Mouse (Mus musculus): ENCODE measurements around the gene Olfr996. TPM values are rescaled to one million over a fixed set of nuclear protein-coding genes. Genes with fewer than 3 reads are reported as not detected.

Olfr996 gene
- polyA plus RNA-seq, 1 experiment from 2014 or later: not detected

Other genes with a start within 250 kb of the Olfr996 start
- gene Olfr987, start 239.9 kb upstream of the Olfr996 start, polyA plus RNA-seq (2014; fragmentation: Nextera tagmentation; extraction: Ambion mirVana): not detected in 2 replicates
- not detected in 2 replicates for gene Olfr988, start 216.0 kb upstream of the Olfr996 start, polyA plus RNA-seq (2014; fragmentation: Nextera tagmentation; extraction: Ambion mirVana)
- gene Olfr992, start 169.7 kb upstream of the Olfr996 start, polyA plus RNA-seq (2014; fragmentation: Nextera tagmentation; extraction: Ambion mirVana): not detected in 2 replicates
- not detected in 2 replicates for gene Olfr993, start 164.3 kb upstream of the Olfr996 start, polyA plus RNA-seq (2014; fragmentation: Nextera tagmentation; extraction: Ambion mirVana)
- not detected in 2 replicates for gene Olfr994, start 142.8 kb upstream of the Olfr996 start, polyA plus RNA-seq (2014; fragmentation: Nextera tagmentation; extraction: Ambion mirVana)
- gene Olfr995, start 135.6 kb upstream of the Olfr996 start, polyA plus RNA-seq (2014; fragmentation: Nextera tagmentation; extraction: Ambion mirVana): not detected in 2 replicates
- gene 4833423E24Rik, start 60.2 kb upstream of the Olfr996 start, polyA plus RNA-seq (2014; fragmentation: Nextera tagmentation; extraction: Ambion mirVana): not detected in 2 replicates
- gene Olfr998, start 9.7 kb downstream of the Olfr996 start, polyA plus RNA-seq (2014; fragmentation: Nextera tagmentation; extraction: Ambion mirVana): not detected in 2 replicates
- gene Olfr1000, start 32.7 kb downstream of the Olfr996 start, polyA plus RNA-seq (2014; fragmentation: Nextera tagmentation; extraction: Ambion mirVana): not detected in 2 replicates
- gene Olfr1002, start 71.5 kb downstream of the Olfr996 start, polyA plus RNA-seq (2014; fragmentation: Nextera tagmentation; extraction: Ambion mirVana): not detected in 2 replicates
- not detected in 2 replicates for gene Olfr154, start 85.2 kb downstream of the Olfr996 start, polyA plus RNA-seq (2014; fragmentation: Nextera tagmentation; extraction: Ambion mirVana)
- gene Olfr1006, start 99.6 kb downstream of the Olfr996 start, polyA plus RNA-seq (2014; fragmentation: Nextera tagmentation; extraction: Ambion mirVana): not detected in 2 replicates
- gene Olfr1008, start 110.2 kb downstream of the Olfr996 start, polyA plus RNA-seq (2014; fragmentation: Nextera tagmentation; extraction: Ambion mirVana): not detected in 2 replicates
- not detected in 2 replicates for gene Olfr1009, start 136.2 kb downstream of the Olfr996 start, polyA plus RNA-seq (2014; fragmentation: Nextera tagmentation; extraction: Ambion mirVana)
- gene Olfr1012, start 183.6 kb downstream of the Olfr996 start, polyA plus RNA-seq (2014; fragmentation: Nextera tagmentation; extraction: Ambion mirVana): not detected in 2 replicates
- not detected in 2 replicates for gene Olfr1013, start 187.9 kb downstream of the Olfr996 start, polyA plus RNA-seq (2014; fragmentation: Nextera tagmentation; extraction: Ambion mirVana)
- gene Olfr1014, start 193.5 kb downstream of the Olfr996 start, polyA plus RNA-seq (2014; fragmentation: Nextera tagmentation; extraction: Ambion mirVana): not detected in 2 replicates
- gene Olfr1015, start 202.8 kb downstream of the Olfr996 start, polyA plus RNA-seq (2014; fragmentation: Nextera tagmentation; extraction: Ambion mirVana): 0.14 TPM in 1 of 2 replicates, not detected in the other
- not detected in 2 replicates for gene Olfr1016, start 223.3 kb downstream of the Olfr996 start, polyA plus RNA-seq (2014; fragmentation: Nextera tagmentation; extraction: Ambion mirVana)
- not detected in 2 replicates for gene Olfr1018, start 239.3 kb downstream of the Olfr996 start, polyA plus RNA-seq (2014; fragmentation: Nextera tagmentation; extraction: Ambion mirVana)